Mouse (Mus musculus): ENCODE measurements around the gene Ccdc83. TPM values are rescaled to one million over a fixed set of nuclear protein-coding genes. Genes with fewer than 3 reads are reported as not detected.

Gene Ccdc83
- polyA plus RNA-seq, 1 experiment from 2014 or later = not detected

DNA sequence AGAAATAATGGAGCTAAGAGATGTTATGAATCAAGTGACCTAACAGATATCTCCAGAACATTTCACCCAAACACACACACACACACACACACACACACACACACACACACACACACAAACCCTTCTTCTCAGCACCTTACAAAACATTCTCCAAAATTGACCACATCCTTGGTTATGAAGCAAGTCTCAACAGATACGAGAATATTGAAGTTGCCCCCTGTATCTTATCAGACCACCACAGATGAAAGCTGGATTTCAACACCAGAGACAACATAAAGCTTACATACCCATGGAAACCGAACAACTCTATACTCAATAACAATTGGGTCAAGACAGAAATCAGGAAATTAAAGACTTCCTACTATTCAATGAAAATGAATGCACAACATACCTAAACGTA, 4.6 kb upstream of the Ccdc83 start:
- Histone ChIP-seq H3K4me2 (ENCODE audit: low read length) (no peak overlapping the region), H3K27ac (no peak overlapping the region), H3K27me3 (ENCODE audit: insufficient read depth, low read length) (no peaks in the 10 kb centered on the region), H3K4me1 (replicated peaks; ENCODE audit: insufficient read depth, low read length) (no peaks in the 10 kb centered on the region), H3K4me3 (replicated peaks; ENCODE audit: low read depth, low read length) (no peak overlapping the region), H3K36me3 (ENCODE audit: insufficient read depth, low read length) (no peaks in the 10 kb centered on the region), H3K9ac (ENCODE audit: low read depth, low read length) (no peak overlapping the region), H3K9me3 (replicated peaks; ENCODE audit: low read length) (no peaks in the 10 kb centered on the region)
- DNase-seq (ENCODE audit: low spot score) (no peak), ATAC-seq (replicated peaks; ENCODE audit: low FRiP score, low read depth) (no peak)
- 69% methylated on average over 3 of the region's 3 CpGs for WGBS
- TF ChIP-seq CTCF (IDR thresholded peaks at IDR 0.05; ENCODE audit: low read depth) = no peak

DNA sequence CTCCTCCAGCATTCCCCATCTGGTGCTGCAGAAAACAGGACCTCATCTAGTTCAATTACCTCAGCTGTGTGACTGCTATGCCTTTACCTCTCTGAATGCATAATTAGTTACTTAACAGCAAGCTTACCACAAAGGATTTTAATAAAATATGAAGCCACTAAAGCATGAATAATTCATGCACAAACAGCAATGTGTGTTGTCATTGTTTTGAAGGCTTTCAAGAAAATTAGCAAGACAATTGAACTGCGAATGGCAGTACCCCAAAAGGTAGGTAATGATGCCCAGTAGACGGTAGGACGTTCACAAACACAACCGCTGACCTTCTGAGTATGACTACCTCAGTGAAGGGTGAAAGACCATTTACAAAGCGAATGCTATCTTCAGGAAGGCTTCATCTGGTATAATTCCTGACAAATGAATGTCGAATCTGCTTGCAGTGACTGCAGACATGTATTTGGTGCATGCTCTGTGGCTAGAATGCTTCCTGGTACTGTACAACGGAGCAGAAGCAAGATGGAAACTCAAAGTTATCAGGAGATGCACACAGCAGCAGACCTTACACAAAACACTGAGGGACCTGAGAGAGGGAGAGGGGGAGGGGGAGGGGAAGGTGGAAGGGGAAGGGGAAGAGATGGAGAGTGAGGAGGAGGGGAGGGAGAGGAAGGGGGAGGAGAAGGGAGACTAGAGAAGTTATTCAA, 3.5 kb downstream of the Ccdc83 start:
- Histone ChIP-seq H3K9ac (ENCODE audit: low read depth, low read length) (no peak overlapping the region), H3K27me3 (ENCODE audit: insufficient read depth, low read length) (no peaks in the 10 kb centered on the region), H3K4me1 (replicated peaks; ENCODE audit: insufficient read depth, low read length) (no peaks in the 10 kb centered on the region), H3K4me3 (replicated peaks; ENCODE audit: low read depth, low read length) (no peak overlapping the region), H3K36me3 (ENCODE audit: insufficient read depth, low read length) (no peaks in the 10 kb centered on the region), H3K4me2 (ENCODE audit: low read length) (no peak overlapping the region), H3K9me3 (replicated peaks; ENCODE audit: low read length) (no peaks in the 10 kb centered on the region), H3K27ac (no peak overlapping the region)
- ATAC-seq (replicated peaks; ENCODE audit: low FRiP score, low read depth) = no peak
- WGBS = 32% methylated on average over 7 of the region's 7 CpGs
- TF ChIP-seq CTCF (IDR thresholded peaks at IDR 0.05; ENCODE audit: low read depth) = no peak
- no peak for DNase-seq (ENCODE audit: low spot score)

DNA sequence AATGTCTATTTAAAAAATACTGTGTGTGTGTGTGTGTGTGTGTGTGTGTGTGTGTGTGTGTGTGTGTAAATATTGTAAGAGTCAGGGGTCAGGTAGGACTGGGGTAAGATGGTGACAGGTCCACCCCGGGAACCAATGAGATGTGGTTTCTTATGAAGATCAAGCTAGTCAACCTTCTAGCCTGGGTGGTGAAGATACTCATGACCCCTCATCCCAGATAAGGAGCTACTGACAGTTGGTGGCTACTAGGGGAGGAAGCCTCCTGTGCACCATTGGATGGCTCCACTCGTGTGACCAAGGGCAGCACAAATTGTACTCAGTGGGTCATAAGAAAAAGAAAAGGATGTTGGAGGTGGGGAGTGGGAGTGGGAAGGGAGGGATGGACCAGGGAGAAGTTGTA, 5.7 kb downstream of the Ccdc83 start:
- Histone ChIP-seq H3K4me3 (replicated peaks; ENCODE audit: low read depth, low read length) (no peak overlapping the region), H3K4me1 (replicated peaks; ENCODE audit: insufficient read depth, low read length) (no peaks in the 10 kb centered on the region), H3K27ac (no peak overlapping the region), H3K36me3 (ENCODE audit: insufficient read depth, low read length) (no peaks in the 10 kb centered on the region), H3K27me3 (ENCODE audit: insufficient read depth, low read length) (no peaks in the 10 kb centered on the region), H3K9ac (ENCODE audit: low read depth, low read length) (no peak overlapping the region), H3K4me2 (ENCODE audit: low read length) (no peak overlapping the region), H3K9me3 (replicated peaks; ENCODE audit: low read length) (no peaks in the 10 kb centered on the region)
- WGBS = 80% methylated on average over 2 of the region's 2 CpGs
- no peak for TF ChIP-seq CTCF (IDR thresholded peaks at IDR 0.05; ENCODE audit: low read depth)
- DNase-seq (ENCODE audit: low spot score) (no peak), ATAC-seq (replicated peaks; ENCODE audit: low FRiP score, low read depth) (no peak)

DNA sequence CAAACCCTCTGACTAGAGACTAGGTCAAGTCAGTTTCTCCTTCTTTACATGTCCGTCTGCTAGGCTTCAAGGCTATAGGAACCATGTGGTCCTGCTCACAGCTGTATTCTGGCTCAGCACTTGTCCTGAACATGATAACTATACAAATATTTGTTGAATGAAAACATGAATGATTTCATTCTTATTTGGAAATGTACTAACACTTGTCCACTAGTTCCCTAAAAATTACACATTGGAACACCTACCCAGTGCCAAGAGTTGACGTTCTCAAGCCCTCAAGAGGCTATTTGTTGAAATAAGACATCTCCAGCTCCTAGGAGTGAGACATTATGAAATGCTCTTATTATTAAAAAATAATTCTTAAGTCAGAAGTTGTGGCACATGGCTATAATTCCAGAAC, 6.9 kb downstream of the Ccdc83 start:
- Histone ChIP-seq H3K4me3 (replicated peaks; ENCODE audit: low read depth, low read length) (no peak overlapping the region), H3K27ac (no peak overlapping the region)
- DNase-seq (ENCODE audit: low spot score) = no peak

DNA sequence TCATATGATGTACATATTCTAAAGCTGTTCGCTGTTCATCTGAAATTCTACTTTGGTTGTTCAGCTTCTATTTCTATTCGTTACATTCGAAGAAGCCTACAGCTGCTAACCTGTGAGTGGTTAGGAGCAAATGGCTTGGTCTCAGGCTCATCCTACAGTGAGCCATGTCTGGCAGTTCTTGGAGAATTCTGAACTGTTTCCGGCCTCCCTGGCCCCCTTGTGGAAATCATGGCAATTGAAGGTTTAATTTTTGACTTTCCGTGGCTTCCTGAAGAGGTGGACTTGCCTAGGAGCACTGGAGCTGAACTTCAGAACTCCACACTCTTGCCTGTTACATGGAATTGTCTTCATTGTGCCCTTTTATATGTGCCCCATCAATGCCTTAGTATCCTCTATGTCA, 12.6 kb downstream of the Ccdc83 start:
- no peaks in the 10 kb centered on the region for H3K36me3 ChIP-seq (ENCODE audit: insufficient read depth, low read length)
- no peak overlapping the region for H3K4me3 ChIP-seq (replicated peaks; ENCODE audit: low read depth, low read length)
- no peak overlapping the region for H3K9ac ChIP-seq (ENCODE audit: low read depth, low read length)
- 64% methylated on average over 5 of the region's 5 CpGs for WGBS
- DNase-seq (ENCODE audit: low spot score) (no peak), ATAC-seq (replicated peaks; ENCODE audit: low FRiP score, low read depth) (no peak)
- H3K9me3 ChIP-seq (replicated peaks; ENCODE audit: low read length) = no peaks in the 10 kb centered on the region
- H3K27ac ChIP-seq = no peak overlapping the region
- H3K4me2 ChIP-seq (ENCODE audit: low read length) = no peak overlapping the region
- TF ChIP-seq CTCF (IDR thresholded peaks at IDR 0.05; ENCODE audit: low read depth) = peak; percentile 63
- H3K27me3 ChIP-seq (ENCODE audit: insufficient read depth, low read length) = no peaks in the 10 kb centered on the region
- H3K4me1 ChIP-seq (replicated peaks; ENCODE audit: insufficient read depth, low read length) = no peaks in the 10 kb centered on the region

More for the DNA sequence above, 6.9 kb downstream of the Ccdc83 start:
- Histone ChIP-seq H3K36me3 (ENCODE audit: insufficient read depth, low read length) (no peaks in the 10 kb centered on the region), H3K4me1 (replicated peaks; ENCODE audit: insufficient read depth, low read length) (no peaks in the 10 kb centered on the region), H3K4me2 (ENCODE audit: low read length) (no peak overlapping the region), H3K9ac (ENCODE audit: low read depth, low read length) (no peak overlapping the region), H3K27me3 (ENCODE audit: insufficient read depth, low read length) (no peaks in the 10 kb centered on the region), H3K9me3 (replicated peaks; ENCODE audit: low read length) (no peaks in the 10 kb centered on the region)
- TF ChIP-seq CTCF (IDR thresholded peaks at IDR 0.05; ENCODE audit: low read depth) = no peak
- ATAC-seq (replicated peaks; ENCODE audit: low FRiP score, low read depth) = no peak
- 79% methylated on average over 2 of the region's 2 CpGs for WGBS

DNA sequence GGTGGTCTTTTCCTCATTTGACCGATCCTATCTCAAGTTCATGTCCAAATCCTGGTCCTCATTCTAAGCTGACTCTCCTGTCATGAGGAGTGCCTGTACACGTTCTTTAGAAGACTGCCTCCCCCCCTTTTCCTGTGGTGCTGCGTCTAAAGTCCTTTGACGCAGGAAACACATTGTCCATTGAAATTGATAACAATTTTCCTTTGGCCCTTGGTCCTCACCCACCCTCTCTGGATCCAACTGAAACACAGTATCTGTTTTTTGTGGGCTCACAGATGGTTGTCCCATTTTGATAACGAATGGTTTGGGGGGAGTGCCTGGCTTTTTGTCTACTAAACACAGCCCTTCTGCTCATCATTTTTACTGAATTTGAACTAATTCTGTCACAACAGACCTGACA, 21.9 kb downstream of the Ccdc83 start:
- ATAC-seq (replicated peaks; ENCODE audit: low FRiP score, low read depth) (no peak), DNase-seq (ENCODE audit: low spot score) (no peak)
- H3K27me3 ChIP-seq (ENCODE audit: insufficient read depth, low read length) = no peaks in the 10 kb centered on the region
- H3K4me3 ChIP-seq (replicated peaks; ENCODE audit: low read depth, low read length) = no peak overlapping the region
- TF ChIP-seq CTCF (IDR thresholded peaks at IDR 0.05; ENCODE audit: low read depth) = no peak
- no peaks in the 10 kb centered on the region for H3K36me3 ChIP-seq (ENCODE audit: insufficient read depth, low read length)
- H3K9ac ChIP-seq (ENCODE audit: low read depth, low read length) = no peak overlapping the region
- no peaks in the 10 kb centered on the region for H3K4me1 ChIP-seq (replicated peaks; ENCODE audit: insufficient read depth, low read length)
- no peaks in the 10 kb centered on the region for H3K9me3 ChIP-seq (replicated peaks; ENCODE audit: low read length)
- H3K27ac ChIP-seq = no peak overlapping the region
- WGBS = 81% methylated on average over 5 of the region's 5 CpGs
- no peak overlapping the region for H3K4me2 ChIP-seq (ENCODE audit: low read length)

DNA sequence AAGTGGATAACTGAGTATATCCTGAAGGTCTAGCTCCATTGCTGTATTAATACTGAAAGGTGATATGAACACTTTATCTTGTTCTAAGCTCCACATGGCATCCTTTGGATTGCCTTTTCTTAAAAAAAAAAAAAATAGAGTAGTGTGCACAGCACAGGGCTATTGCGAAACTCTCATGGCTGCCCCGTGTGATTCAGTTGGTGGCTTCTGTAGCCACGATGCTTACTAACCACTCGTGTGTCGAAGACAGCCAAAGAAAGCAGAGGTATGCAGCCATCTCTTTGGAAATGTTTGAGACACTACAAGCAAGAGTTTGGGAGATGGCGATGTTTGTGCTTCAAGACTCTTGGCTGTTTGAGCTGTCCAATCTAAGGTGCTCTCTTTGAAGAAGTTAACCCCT, 22.4 kb downstream of the Ccdc83 start:
- no peak for DNase-seq (ENCODE audit: low spot score)
- WGBS = 88% methylated on average over 6 of the region's 6 CpGs
- no peak overlapping the region for H3K4me3 ChIP-seq (replicated peaks; ENCODE audit: low read depth, low read length)
- no peak for TF ChIP-seq CTCF (IDR thresholded peaks at IDR 0.05; ENCODE audit: low read depth)
- H3K9me3 ChIP-seq (replicated peaks; ENCODE audit: low read length) = no peaks in the 10 kb centered on the region
- no peaks in the 10 kb centered on the region for H3K4me1 ChIP-seq (replicated peaks; ENCODE audit: insufficient read depth, low read length)
- H3K36me3 ChIP-seq (ENCODE audit: insufficient read depth, low read length) = no peaks in the 10 kb centered on the region
- H3K27ac ChIP-seq = no peak overlapping the region
- ATAC-seq (replicated peaks; ENCODE audit: low FRiP score, low read depth) = no peak
- H3K27me3 ChIP-seq (ENCODE audit: insufficient read depth, low read length) = no peaks in the 10 kb centered on the region
- no peak overlapping the region for H3K4me2 ChIP-seq (ENCODE audit: low read length)
- no peak overlapping the region for H3K9ac ChIP-seq (ENCODE audit: low read depth, low read length)
